Mouse (Mus musculus) heart, embryonic 15.5 days (tissue): Measurements from ENCODE around the gene Col25a1. TPM values are rescaled to one million over a fixed set of nuclear protein-coding genes. Genes with fewer than 3 reads are reported as not detected.

Experiments used
- polyA plus RNA-seq: library from polyadenylated mRNA; unstranded; fragments of >200 nt; fragmentation: Nextera tagmentation; extraction: Ambion mirVana; gene quantifications from 2 replicates; pipeline ENCODE4 v1.2.1, GENCODE M21; 2015

Gene Col25a1
- polyA plus RNA-seq, 1 experiment from 2014 or later, result 1.3 TPM

Other genes starting within 250 kb of the Col25a1 start
- gene Casp6, start 230.1 kb upstream of the Col25a1 start, polyA plus RNA-seq, result 58.7 and 62.6 TPM in 2 replicates
- gene Mcub, start 161.3 kb upstream of the Col25a1 start, polyA plus RNA-seq, result 4.4 and 9.4 TPM in 2 replicates
- gene Sec24b, start 69.9 kb upstream of the Col25a1 start, polyA plus RNA-seq, result 19.3 and 28.9 TPM in 2 replicates